ENCODE assay signal across 8 mouse cellular contexts in the genomic region with DNA sequence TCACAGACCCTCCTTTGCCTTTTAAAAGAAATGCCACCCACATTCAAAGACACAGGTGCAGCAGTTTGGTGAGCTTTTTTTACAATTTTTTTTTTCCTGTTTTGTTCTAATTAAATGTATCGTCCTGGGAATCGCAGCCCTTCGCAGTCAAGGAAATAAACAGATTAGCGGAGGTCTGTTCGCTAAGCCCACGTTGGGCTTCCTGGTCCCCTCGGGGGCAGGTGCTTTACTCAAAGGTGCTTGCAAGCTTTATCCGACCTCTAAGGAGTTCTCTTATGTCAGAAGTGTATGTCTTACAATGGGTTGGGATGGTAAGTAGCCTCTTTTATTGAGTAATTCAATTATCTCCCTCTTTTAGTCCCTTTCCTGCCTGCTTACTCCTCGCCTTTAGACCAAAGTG. TPM values are rescaled to one million over a fixed set of nuclear protein-coding genes. Genes with fewer than 3 reads are reported as not detected.
DNase-seq lines count a peak whose midpoint lies in the region; ATAC-seq lines count a peak whose summit lies in the region.

No protein-coding gene starts in this region.

- peaks cover 40% of the 10 kb centered on the region for H3K4me1 ChIP-seq in lung, embryonic 15.5 days
- peaks cover 39% of the 10 kb centered on the region for H3K4me1 ChIP-seq in hindbrain, embryonic 15.5 days (replicated peaks)
- H3K4me1 ChIP-seq in midbrain, embryonic 16.5 days (ENCODE audit: control insufficient read depth, insufficient read depth, low read length): peaks cover 34% of the 10 kb centered on the region

- peak overlapping the region; percentile 100 for H3K9ac ChIP-seq in lung, embryonic 15.5 days
- peak overlapping the region; percentile 100 for H3K9ac ChIP-seq in hindbrain, embryonic 15.5 days
- H3K9ac ChIP-seq in midbrain, embryonic 16.5 days (ENCODE audit: low read depth, low read length): peak overlapping the region; percentile 100

- H3K36me3 ChIP-seq in lung, embryonic 15.5 days: no peaks in the 10 kb centered on the region
- no peaks in the 10 kb centered on the region for H3K36me3 ChIP-seq in hindbrain, embryonic 15.5 days
- no peaks in the 10 kb centered on the region for H3K36me3 ChIP-seq in midbrain, embryonic 16.5 days (ENCODE audit: control insufficient read depth, insufficient read depth, low read length)

- WGBS in lung, embryonic 15.5 days: 2% methylated on average over 9 of the region's 9 CpGs
- under 1% methylated on average over 9 of the region's 9 CpGs for WGBS in hindbrain, embryonic 15.5 days
- under 1% methylated on average over 9 of the region's 9 CpGs for WGBS in midbrain, embryonic 16.5 days

- H3K4me2 ChIP-seq in lung, embryonic 15.5 days: peak overlapping the region; percentile 82
- peak overlapping the region; percentile 77 for H3K4me2 ChIP-seq in hindbrain, embryonic 15.5 days
- peak overlapping the region; percentile 94 for H3K4me2 ChIP-seq in midbrain, embryonic 16.5 days (ENCODE audit: low read length)

- DNase-seq in adrenal gland, adult 2 months: peak; percentile 16
- no peak for DNase-seq in adrenal gland, postnatal 4 days (ENCODE audit: low spot score in 2 of 2)
- DNase-seq in lung, postnatal 36 days: no peak
- no peak for DNase-seq in gastrocnemius, adult 18-20 months (ENCODE audit: low spot score)
- no peak for DNase-seq in Muller cell, postnatal 12 days (ENCODE audit: inconsistent ontology term)

- no peak for ATAC-seq in lung, embryonic 15.5 days (ENCODE audit: borderline replicate concordance, extremely low read depth, low FRiP score, low TSS enrichment)
- ATAC-seq in hindbrain, embryonic 15.5 days (ENCODE audit: low FRiP score, low read depth): no peak
- no peak for ATAC-seq in midbrain, embryonic 16.5 days

- H3K27ac ChIP-seq in lung, embryonic 15.5 days: peak overlapping the region; percentile 100
- peak overlapping the region; percentile 100 for H3K27ac ChIP-seq in hindbrain, embryonic 15.5 days (replicated peaks)
- peak overlapping the region; percentile 100 for H3K27ac ChIP-seq in midbrain, embryonic 16.5 days (ENCODE audit: low read length)

- peak overlapping the region; percentile 87 for H3K4me3 ChIP-seq in lung, embryonic 15.5 days
- H3K4me3 ChIP-seq in hindbrain, embryonic 15.5 days: peak overlapping the region; percentile 93
- H3K4me3 ChIP-seq in midbrain, embryonic 16.5 days (ENCODE audit: low read depth, low read length): peak overlapping the region; percentile 94

- H3K27me3 ChIP-seq in lung, embryonic 15.5 days: no peaks in the 10 kb centered on the region
- no peaks in the 10 kb centered on the region for H3K27me3 ChIP-seq in hindbrain, embryonic 15.5 days
- no peaks in the 10 kb centered on the region for H3K27me3 ChIP-seq in midbrain, embryonic 16.5 days (ENCODE audit: control insufficient read depth, insufficient read depth, low read depth, low read length)

- no peaks in the 10 kb centered on the region for H3K9me3 ChIP-seq in lung, embryonic 15.5 days
- H3K9me3 ChIP-seq in hindbrain, embryonic 15.5 days: no peaks in the 10 kb centered on the region
- H3K9me3 ChIP-seq in midbrain, embryonic 16.5 days (replicated peaks; ENCODE audit: control insufficient read depth, low read length, poor library complexity, severe bottlenecking): no peaks in the 10 kb centered on the region

RNA-seq across cellular contexts. Expression of gene Zc3h4, which starts 1.7 kb away (rescaled TPM):
- total RNA-seq in adrenal gland, adult 2 months (2021): 10 to 100 TPM; 33.0 to 47.7 TPM
- polyA plus RNA-seq in adrenal gland, adult 2 months (2012; rRNA removed): 40.7 and 48.8 TPM in 2 replicates
- total RNA-seq in adrenal gland, postnatal 4 days (2021): 10 to 100 TPM; 60.7 to 62.1 TPM
- 18.0 and 18.4 TPM in 2 replicates for polyA plus RNA-seq in lung, embryonic 15.5 days (2015; fragmentation: Nextera tagmentation; extraction: Ambion mirVana)
- polyA plus RNA-seq in hindbrain, embryonic 15.5 days (2015; fragmentation: Nextera tagmentation; extraction: Ambion mirVana): 17.5 and 17.6 TPM in 2 replicates
- polyA plus RNA-seq in midbrain, embryonic 16.5 days (2015; fragmentation: Nextera tagmentation; extraction: Ambion mirVana): 14.2 TPM in 2 replicates
- 10 to 100 TPM; 27.7 to 28.6 TPM for total RNA-seq in gastrocnemius, adult 18-20 months (2021)

RNA-seq across cellular contexts. Expression of gene Sae1, which starts 14.8 kb away (rescaled TPM):
- total RNA-seq in adrenal gland, adult 2 months (2021): 10 to 100 TPM; 61.0 to 72.0 TPM
- polyA plus RNA-seq in adrenal gland, adult 2 months (2012; rRNA removed): 7.9 and 8.9 TPM in 2 replicates
- 100 to 1,000 TPM; 100 to 101 TPM for total RNA-seq in adrenal gland, postnatal 4 days (2021)
- 340 and 341 TPM in 2 replicates for polyA plus RNA-seq in lung, embryonic 15.5 days (2015; fragmentation: Nextera tagmentation; extraction: Ambion mirVana)
- 251 and 261 TPM in 2 replicates for polyA plus RNA-seq in hindbrain, embryonic 15.5 days (2015; fragmentation: Nextera tagmentation; extraction: Ambion mirVana)
- 239 and 255 TPM in 2 replicates for polyA plus RNA-seq in midbrain, embryonic 16.5 days (2015; fragmentation: Nextera tagmentation; extraction: Ambion mirVana)
- total RNA-seq in gastrocnemius, adult 18-20 months (2021): 10 to 100 TPM; 25.3 to 30.6 TPM

RNA-seq across cellular contexts. Expression of gene Tmem160, which starts 50.1 kb away (rescaled TPM):
- 10 to 100 TPM; 31.1 to 76.6 TPM for total RNA-seq in adrenal gland, adult 2 months (2021)
- polyA plus RNA-seq in adrenal gland, adult 2 months (2012; rRNA removed): 409 and 528 TPM in 2 replicates
- 10 to 100 TPM; 39.1 to 39.9 TPM for total RNA-seq in adrenal gland, postnatal 4 days (2021)
- polyA plus RNA-seq in lung, embryonic 15.5 days (2015; fragmentation: Nextera tagmentation; extraction: Ambion mirVana): 43.2 and 48.5 TPM in 2 replicates
- polyA plus RNA-seq in hindbrain, embryonic 15.5 days (2015; fragmentation: Nextera tagmentation; extraction: Ambion mirVana): 67.8 and 75.6 TPM in 2 replicates
- 66.9 and 75.6 TPM in 2 replicates for polyA plus RNA-seq in midbrain, embryonic 16.5 days (2015; fragmentation: Nextera tagmentation; extraction: Ambion mirVana)
- 10 to 100 TPM; 52.0 to 53.2 TPM for total RNA-seq in gastrocnemius, adult 18-20 months (2021)

Comparison
In these comparisons a context has a peak if more than half of its experiments do, and no peak if none do; other contexts are left out.
1. RNA of gene Sae1, which starts 14.8 kb away (polyA plus RNA-seq): 340 to 341 TPM in lung, embryonic 15.5 days, 251 to 261 TPM in hindbrain, embryonic 15.5 days and 239 to 255 TPM in midbrain, embryonic 16.5 days; 7.9 to 8.9 TPM in adrenal gland, adult 2 months; every median in the first group is over 10 times any median in the second.
2. Peak in every context shown above with its lines, with median percentiles within 50 percentile points of each other: H3K27ac ChIP-seq, H3K4me2 ChIP-seq, H3K4me3 ChIP-seq and H3K9ac ChIP-seq.